Mouse (Mus musculus) gastrocnemius, adult 18-20 months (tissue): ENCODE measurements around the gene Pdlim5. TPM values are rescaled to one million over a fixed set of nuclear protein-coding genes. Genes with fewer than 3 reads are reported as not detected.

ENCODE experiments used
- total RNA-seq, 2 experiments: library from RNA; stranded (reverse); gene quantifications; 2 replicates each; pipeline ENCODE4 v1.2.3; 2021

Pdlim5 gene
- total RNA-seq, 2 experiments from 2014 or later = 496 to 567 TPM

Other genes with a start within 250 kb of the Pdlim5 start
- gene Bmpr1b, start 226.3 kb downstream of the Pdlim5 start, total RNA-seq = 1 to 10 TPM; 4.8 to 7.8 TPM
- gene Gbp5, start 98.3 kb upstream of the Pdlim5 start, total RNA-seq = 1 to 10 TPM in 1 of 2 experiments, under 1 TPM in 1; 0.98 to 3.9 TPM
- 1 to 10 TPM; 2.8 to 6.9 TPM for gene Gbp7, start 134.6 kb upstream of the Pdlim5 start, total RNA-seq
- 1 to 10 TPM; 1.6 to 4.3 TPM for gene Gbp3, start 164.3 kb upstream of the Pdlim5 start, total RNA-seq
- gene Gbp2b, start 199.2 kb upstream of the Pdlim5 start, total RNA-seq = under 1 TPM in 1 of 2 experiments, not detected in 1; 0.19 TPM
- 1 to 10 TPM; 2.4 to 5.7 TPM for gene Gbp2, start 224.9 kb upstream of the Pdlim5 start, total RNA-seq